Mouse (Mus musculus): Measurements from ENCODE around the gene Rac3.
"Not testable (repeated sequence)": the region's sequence is repeated elsewhere in the genome, so short reads cannot be mapped to it uniquely, and the experiment has no call there.

The Rac3 gene

GRCm38 (mm10) chr11:120727564-120727963, 6.3 kb downstream of the Rac3 start:
- DNase-seq (ENCODE audit: low read depth, low spot score): no peak

- DNase-seq (ENCODE audit: low read depth, low spot score): no peak
These were observed 7.4 kb downstream of the Rac3 start for GRCm38 (mm10) chr11:120728530-120729240.

DNA sequence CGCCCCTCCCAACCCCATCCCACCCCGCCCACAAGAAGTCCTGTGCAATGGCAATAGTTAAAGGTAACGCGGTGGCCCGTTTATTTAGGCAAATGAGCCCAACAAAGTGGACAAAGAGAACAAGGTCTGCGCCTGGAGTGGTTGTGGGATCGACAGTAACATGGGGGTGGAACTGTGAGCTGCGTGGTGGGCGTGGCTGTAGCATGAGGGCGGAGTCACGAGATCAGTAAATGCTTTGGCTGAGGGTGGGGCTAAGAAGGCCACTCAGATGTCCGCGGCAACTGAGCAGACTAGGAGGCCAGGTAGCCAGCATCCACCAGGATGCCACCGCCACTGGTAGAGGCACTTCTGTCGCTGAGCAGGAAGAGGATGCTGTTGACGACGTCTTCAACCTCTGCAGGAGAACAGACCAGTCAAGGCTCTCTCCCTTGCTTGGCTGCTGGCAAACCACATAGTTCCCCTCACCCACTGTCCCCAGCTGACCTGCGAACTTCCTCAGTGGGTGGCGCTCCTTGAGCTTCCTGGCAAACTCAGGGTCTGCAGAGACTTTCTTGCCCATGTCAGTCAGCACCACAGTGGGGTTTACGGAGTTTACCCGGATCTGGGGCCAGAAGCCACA, 8.3 kb downstream of the Rac3 start:
- not testable (repeated sequence) for DNase-seq (ENCODE audit: low read depth, low spot score)

GRCm38 (mm10) chr11:120730331-120730870, 9.1 kb downstream of the Rac3 start:
- DNase-seq (ENCODE audit: low read depth, low spot score): no peak

DNA sequence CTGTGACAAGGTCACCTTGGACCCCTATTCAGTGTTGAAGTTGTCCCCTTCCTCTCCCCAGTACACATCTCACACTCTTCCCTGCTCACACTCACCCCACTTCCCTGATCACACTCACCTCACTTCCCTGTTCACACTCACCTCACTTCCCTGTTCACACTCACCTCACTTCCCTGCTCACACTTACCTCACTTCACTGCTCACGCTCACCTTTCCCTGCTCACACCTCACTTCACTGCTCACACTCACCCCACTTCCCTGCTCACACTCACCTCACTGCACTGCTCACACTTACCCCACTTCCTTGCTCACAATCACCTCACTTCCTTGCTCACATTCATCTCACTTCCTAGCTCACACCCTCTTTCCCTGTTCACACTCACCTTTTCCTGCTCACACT, 10.1 kb downstream of the Rac3 start:
- no peak for DNase-seq (ENCODE audit: low read depth, low spot score)

- DNase-seq (ENCODE audit: low read depth, low spot score): no peak
These were observed 10.8 kb downstream of the Rac3 start, which contains the start of gene Cbr2 for GRCm38 (mm10) chr11:120731858-120732680. TSS of gene Cbr2 (minus strand) at chr11:120732114.

GRCm38 (mm10) chr11:120733521-120733920, 12.3 kb downstream of the Rac3 start:
- DNase-seq (ENCODE audit: low read depth, low spot score): no peak

DNA sequence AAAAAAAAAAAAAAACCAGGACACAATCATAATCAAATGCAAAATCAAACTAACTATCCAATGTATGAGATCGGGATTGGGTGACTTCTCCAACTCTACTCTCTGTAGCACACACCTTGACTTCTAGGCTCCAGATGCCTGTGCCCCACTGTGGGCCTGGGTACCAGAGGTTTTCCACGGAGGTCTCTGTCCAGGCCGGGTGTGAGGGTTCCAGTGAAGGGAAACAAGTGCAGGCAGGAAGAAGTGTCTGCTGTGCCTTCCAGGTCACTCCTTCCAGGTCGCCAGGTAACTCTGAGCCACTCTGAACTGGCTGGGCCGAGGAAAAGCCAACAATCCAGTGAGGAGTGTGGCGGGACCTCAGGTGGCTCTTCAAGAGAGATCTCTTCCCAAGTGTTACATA, 15.2 kb downstream of the Rac3 start:
- no peak for DNase-seq (ENCODE audit: low read depth, low spot score)

DNA sequence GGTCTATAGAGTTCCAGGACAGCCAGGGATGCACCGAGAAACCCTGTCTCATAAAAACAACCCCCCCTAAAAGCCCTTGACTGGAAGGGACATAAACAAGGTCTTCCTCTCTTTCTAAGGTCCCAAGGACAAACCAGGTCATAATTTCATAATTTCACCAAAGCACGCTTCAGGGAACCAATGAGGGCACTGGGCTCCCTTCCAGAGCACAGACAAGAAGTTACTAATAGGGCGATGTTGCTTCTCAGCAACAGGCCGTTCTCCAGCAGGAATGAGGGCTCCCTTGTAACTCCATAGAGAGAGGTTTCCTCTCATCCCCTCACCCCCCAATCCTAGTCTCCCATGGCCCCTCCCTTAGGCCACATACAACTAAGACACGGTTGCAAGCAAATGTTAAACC, 19.7 kb downstream of the Rac3 start:
- DNase-seq (ENCODE audit: low read depth, low spot score): no peak

GRCm38 (mm10) chr11:120744121-120744701, 22.9 kb downstream of the Rac3 start:
- no peak for DNase-seq (ENCODE audit: low read depth, low spot score)

GRCm38 (mm10) chr11:120747974-120748373, 26.7 kb downstream of the Rac3 start:
- DNase-seq (ENCODE audit: low read depth, low spot score): no peak

GRCm38 (mm10) chr11:120749430-120749829, 28.2 kb downstream of the Rac3 start:
- no peak for DNase-seq (ENCODE audit: low read depth, low spot score)

DNA sequence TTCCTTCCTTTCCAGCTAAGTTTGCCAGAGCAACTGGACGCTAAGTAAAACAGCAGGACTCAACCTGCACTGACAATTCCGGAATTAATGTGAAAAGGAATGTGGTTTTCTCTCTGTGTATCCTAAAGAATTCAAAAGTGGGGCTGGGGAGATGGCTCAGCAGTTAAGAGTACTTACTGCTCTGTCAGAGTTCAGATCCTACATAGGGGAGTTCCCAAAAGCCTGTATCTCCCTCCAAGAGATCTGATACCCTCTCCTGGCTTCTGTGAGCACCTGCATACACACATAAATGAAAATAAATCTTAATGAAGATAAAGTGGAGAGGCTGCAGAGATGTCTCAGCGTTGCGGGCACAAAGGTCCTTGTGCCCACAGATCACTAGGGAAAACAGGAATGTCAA, 30.3 kb downstream of the Rac3 start:
- no peak for DNase-seq (ENCODE audit: low read depth, low spot score)

GRCm38 (mm10) chr11:120760236-120760635, 39.0 kb downstream of the Rac3 start:
- DNase-seq (ENCODE audit: low read depth, low spot score): no peak

DNA sequence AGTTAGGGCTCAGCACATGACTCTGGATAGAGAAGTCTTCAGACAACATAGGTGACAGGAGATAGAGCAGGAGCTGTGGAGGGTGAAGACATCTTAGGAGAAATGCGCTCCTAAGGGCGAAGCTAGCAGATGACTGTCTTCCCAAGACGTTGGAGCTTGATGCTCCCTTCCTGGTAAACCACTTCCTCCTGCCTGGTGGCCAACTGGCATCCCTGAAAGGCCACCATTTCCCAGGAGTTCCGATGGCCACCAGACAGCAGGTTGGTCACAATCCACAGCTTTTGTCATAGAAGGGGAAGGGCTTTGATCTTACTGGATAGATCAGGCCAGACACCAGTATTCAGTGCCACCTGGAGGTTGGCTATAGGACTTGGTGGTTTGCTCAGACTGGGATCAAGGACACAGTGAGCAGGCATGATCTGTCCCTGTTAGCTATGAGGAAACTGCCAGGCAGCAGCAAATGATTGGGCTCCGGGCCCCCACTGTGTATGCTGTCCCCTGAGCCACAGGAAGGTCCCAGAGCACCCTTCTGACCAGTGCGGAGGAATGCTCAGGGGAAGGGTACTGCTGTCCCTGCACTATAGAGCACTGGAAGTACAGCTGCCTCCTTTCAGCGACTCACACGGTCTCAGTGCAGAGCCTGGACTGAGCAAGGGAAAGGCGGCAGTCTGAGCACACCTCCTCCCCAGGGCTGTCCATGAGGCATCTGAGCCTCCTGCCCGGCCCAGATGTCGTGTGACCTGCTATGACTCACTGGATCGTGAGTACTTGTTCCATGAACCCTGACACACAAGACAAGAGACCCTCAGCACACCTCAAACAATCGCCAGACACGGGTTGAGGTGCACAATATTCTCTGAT, 40.8 kb downstream of the Rac3 start:
- DNase-seq (ENCODE audit: low read depth, low spot score): no peak

- DNase-seq (ENCODE audit: low read depth, low spot score): not testable (repeated sequence)
These were observed 41.4 kb downstream of the Rac3 start, which contains the start of gene Hmga1b for GRCm38 (mm10) chr11:120762672-120763041. TSS of gene Hmga1b (plus strand) at chr11:120762794.

- not testable (repeated sequence) for DNase-seq (ENCODE audit: low read depth, low spot score)
These were observed 42.1 kb downstream of the Rac3 start for GRCm38 (mm10) chr11:120763121-120763999.

DNA sequence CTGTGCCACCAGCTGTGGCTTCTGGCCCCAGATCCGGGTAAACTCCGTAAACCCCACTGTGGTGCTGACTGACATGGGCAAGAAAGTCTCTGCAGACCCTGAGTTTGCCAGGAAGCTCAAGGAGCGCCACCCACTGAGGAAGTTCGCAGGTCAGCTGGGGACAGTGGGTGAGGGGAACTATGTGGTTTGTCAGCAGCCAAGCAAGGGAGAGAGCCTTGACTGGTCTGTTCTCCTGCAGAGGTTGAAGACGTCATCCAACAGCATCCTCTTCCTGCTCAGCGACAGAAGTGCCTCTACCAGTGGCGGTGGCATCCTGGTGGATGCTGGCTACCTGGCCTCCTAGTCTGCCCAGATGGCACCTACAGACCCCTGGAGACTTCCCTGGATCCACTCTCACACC, 45.8 kb downstream of the Rac3 start:
- not testable (repeated sequence) for DNase-seq (ENCODE audit: low read depth, low spot score)

GRCm38 (mm10) chr11:120768206-120768605, 46.9 kb downstream of the Rac3 start:
- DNase-seq (ENCODE audit: low read depth, low spot score): no peak

- DNase-seq (ENCODE audit: low read depth, low spot score): no peak
These were observed 51.5 kb downstream of the Rac3 start for GRCm38 (mm10) chr11:120772749-120773148.

Measured in embryo, embryonic 11.5 days (tissue).